ENCODE assay signal across 9 mouse cellular contexts in the genomic region with DNA sequence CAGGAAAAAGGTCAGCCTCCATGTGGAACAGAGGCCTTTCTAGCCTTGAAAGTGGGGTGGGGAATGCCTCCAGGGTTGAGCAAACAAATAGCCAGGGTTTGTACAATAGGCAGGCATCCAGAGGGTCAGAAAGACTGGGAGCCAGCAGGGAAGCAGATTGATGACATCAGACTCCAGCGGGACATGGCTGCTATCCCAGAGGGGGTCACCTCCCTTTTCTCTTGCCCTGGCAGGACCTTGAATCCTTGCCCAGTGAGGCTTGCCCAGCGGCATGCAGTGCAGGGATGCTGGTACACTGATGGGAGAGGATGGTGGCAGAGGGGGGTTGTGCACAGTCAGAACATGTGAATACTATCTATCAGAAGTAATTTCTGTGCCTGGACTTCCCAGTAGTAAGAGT. TPM values are rescaled to one million over a fixed set of nuclear protein-coding genes. Genes with fewer than 3 reads are reported as not detected.
DNase-seq lines count a peak whose midpoint lies in the region; ATAC-seq lines count a peak whose summit lies in the region.
"Had no signal": no experiment of that assay in that cellular context is flagged by ENCODE, and none has a peak within 500 bp of the region (broad histone marks: within the 10 kb centered on the region; RNA-seq: fewer than 3 reads in every experiment).

No protein-coding gene starts in this region.

- 0 out of 2 replicates have a peak, but pooled peaks cover 4% of the 10 kb centered on the region for H3K4me1 ChIP-seq in hindbrain, embryonic 14.5 days (replicated peaks; ENCODE audit: control insufficient read depth, insufficient read depth, low read length)
- no peaks in the 10 kb centered on the region for H3K4me1 ChIP-seq in hindbrain, embryonic 11.5 days (replicated peaks; ENCODE audit: control insufficient read depth, insufficient read depth, low read length)
- H3K4me1 ChIP-seq in midbrain, embryonic 13.5 days (replicated peaks), result peaks cover 3% of the 10 kb centered on the region; the same call in 1 of the 2 replicates

- no peaks in the 10 kb centered on the region for H3K36me3 ChIP-seq in hindbrain, embryonic 14.5 days (replicated peaks; ENCODE audit: control insufficient read depth, insufficient read depth)
- H3K36me3 ChIP-seq in hindbrain, embryonic 11.5 days (ENCODE audit: control insufficient read depth, insufficient read depth, low read length), result no peaks in the 10 kb centered on the region
- no peaks in the 10 kb centered on the region for H3K36me3 ChIP-seq in midbrain, embryonic 13.5 days

- no peaks in the 10 kb centered on the region for H3K27me3 ChIP-seq in hindbrain, embryonic 14.5 days (ENCODE audit: control insufficient read depth, insufficient read depth, low read length)
- H3K27me3 ChIP-seq in hindbrain, embryonic 11.5 days (ENCODE audit: control insufficient read depth, insufficient read depth, low read length), result no peaks in the 10 kb centered on the region
- no peaks in the 10 kb centered on the region for H3K27me3 ChIP-seq in midbrain, embryonic 13.5 days

- no peak overlapping the region for H3K4me3 ChIP-seq in hindbrain, embryonic 14.5 days (replicated peaks; ENCODE audit: low read length)
- no peak overlapping the region for H3K4me3 ChIP-seq in hindbrain, embryonic 11.5 days (ENCODE audit: low read depth, low read length)
- no peak overlapping the region for H3K4me3 ChIP-seq in midbrain, embryonic 13.5 days (replicated peaks)

- no peaks in the 10 kb centered on the region for H3K9me3 ChIP-seq in hindbrain, embryonic 14.5 days (ENCODE audit: control insufficient read depth, low read length)
- no peaks in the 10 kb centered on the region for H3K9me3 ChIP-seq in hindbrain, embryonic 11.5 days (ENCODE audit: control insufficient read depth, low read length)
- no peaks in the 10 kb centered on the region for H3K9me3 ChIP-seq in midbrain, embryonic 13.5 days

- H3K27ac ChIP-seq in hindbrain, embryonic 14.5 days, result no peak overlapping the region
- no peak overlapping the region for H3K27ac ChIP-seq in hindbrain, embryonic 11.5 days (ENCODE audit: low read depth, low read length)
- no peak overlapping the region for H3K27ac ChIP-seq in midbrain, embryonic 13.5 days

- WGBS in hindbrain, embryonic 14.5 days, result 27% methylated on average over 2 of the region's 2 CpGs
- 58% methylated on average over 2 of the region's 2 CpGs for WGBS in hindbrain, embryonic 11.5 days
- 41% methylated on average over 2 of the region's 2 CpGs for WGBS in midbrain, embryonic 13.5 days

- DNase-seq in hindbrain, embryonic 14.5 days (ENCODE audit: low spot score), result no peak
- DNase-seq in hindbrain, embryonic 11.5 days (ENCODE audit: low spot score), result no peak
- peak; percentile 77 for DNase-seq in adipocyte (ENCODE audit: low spot score)
- DNase-seq in cerebellum, postnatal 25 days, result peak; percentile 23 to 34
- peak; percentile 65 to 85 for DNase-seq in kidney, postnatal 25 days
- peak; percentile 69 for DNase-seq in testis, postnatal 10 days (ENCODE audit: low spot score)
- DNase-seq in spleen, postnatal 14 days (ENCODE audit: low spot score in 2 of 2), result no peak

- H3K4me2 ChIP-seq in hindbrain, embryonic 14.5 days (replicated peaks), result no peak overlapping the region
- H3K4me2 ChIP-seq in hindbrain, embryonic 11.5 days (replicated peaks; ENCODE audit: low read depth, low read length), result no peak overlapping the region
- no peak overlapping the region for H3K4me2 ChIP-seq in midbrain, embryonic 13.5 days (replicated peaks)

- ATAC-seq in hindbrain, embryonic 14.5 days (ENCODE audit: low FRiP score), result peak; percentile 72; the same call in 1 of the 2 replicates
- no peak for ATAC-seq in hindbrain, embryonic 11.5 days (ENCODE audit: low FRiP score)
- ATAC-seq in midbrain, embryonic 13.5 days, result no peak

- H3K9ac ChIP-seq in hindbrain, embryonic 14.5 days, result no peak overlapping the region
- no peak overlapping the region for H3K9ac ChIP-seq in hindbrain, embryonic 11.5 days (ENCODE audit: low read depth, low read length)
- no peak overlapping the region for H3K9ac ChIP-seq in midbrain, embryonic 13.5 days (replicated peaks)

RNA-seq across cellular contexts. Expression of a gene that starts 10.9 kb away (rescaled TPM):
- polyA plus RNA-seq in hindbrain, embryonic 14.5 days (2014; fragmentation: Nextera tagmentation; extraction: Ambion mirVana), result 7.5 and 7.8 TPM in 2 replicates
- polyA plus RNA-seq in hindbrain, embryonic 11.5 days (2014; fragmentation: Nextera tagmentation; extraction: Ambion mirVana), result 0.40 and 0.59 TPM in 2 replicates
- polyA plus RNA-seq in midbrain, embryonic 13.5 days (2015; fragmentation: Nextera tagmentation; extraction: Ambion mirVana), result 1.8 and 2.5 TPM in 2 replicates

RNA-seq across cellular contexts. Expression of a gene that starts 28.9 kb away (rescaled TPM):
- polyA plus RNA-seq in hindbrain, embryonic 14.5 days (2014; fragmentation: Nextera tagmentation; extraction: Ambion mirVana), result 0.93 and 1.1 TPM in 2 replicates
- polyA plus RNA-seq in hindbrain, embryonic 11.5 days (2014; fragmentation: Nextera tagmentation; extraction: Ambion mirVana), result 0.15 TPM in 1 of 2 replicates, not detected in the other
- polyA plus RNA-seq in midbrain, embryonic 13.5 days (2015; fragmentation: Nextera tagmentation; extraction: Ambion mirVana), result 0.42 and 0.49 TPM in 2 replicates
- polyA plus RNA-seq: limb, embryonic 11.5 days had no signal

Comparison
In these comparisons a context has a peak if more than half of its experiments do, and no peak if none do; other contexts are left out.
1. DNase-seq: peak in adipocyte (single experiment), cerebellum, postnatal 25 days (2 of 2), kidney, postnatal 25 days (2 of 2) and testis, postnatal 10 days (single experiment); none in hindbrain, embryonic 14.5 days (single experiment), hindbrain, embryonic 11.5 days (single experiment) and spleen, postnatal 14 days (0 of 2).